Mouse (Mus musculus): ENCODE measurements around the gene Cdc37l1. TPM values are rescaled to one million over a fixed set of nuclear protein-coding genes. Genes with fewer than 3 reads are reported as not detected.
A peak's percentile ranks its signal among the peaks of the same experiment; 100 is the strongest.

The Cdc37l1 gene
- polyA plus RNA-seq (2015; fragmentation: Nextera tagmentation; extraction: Ambion mirVana), result 41.2 and 45.0 TPM in 2 replicates

- Histone ChIP-seq H3K27ac (ENCODE audit: low read depth, low read length) (peak within 1 kb of the TSS; percentile 88), H3K4me2 (ENCODE audit: low read length) (peak within 1 kb of the TSS; percentile 79), H3K4me3 (ENCODE audit: low read length) (peak within 1 kb of the TSS; percentile 86), H3K4me1 (ENCODE audit: control insufficient read depth, insufficient read depth, low read depth, low read length) (peaks cover 12% of the 10 kb centered on the region), H3K9ac (ENCODE audit: low read depth, low read length) (peak within 1 kb of the TSS; percentile 95), H3K9me3 (ENCODE audit: control insufficient read depth, low read length) (no peaks in the 10 kb centered on the region), H3K27me3 (replicated peaks; ENCODE audit: control insufficient read depth, insufficient read depth, low read length) (no peaks in the 10 kb centered on the region), H3K36me3 (ENCODE audit: control insufficient read depth, insufficient read depth, low read length) (peaks cover 3% of the 10 kb centered on the region; the same call in 1 of the 2 replicates)
- WGBS, result 0% methylated on average over 37 of the region's 37 CpGs
- peak; percentile 96 for ATAC-seq
These were observed at the start of gene Cdc37l1 for GRCm38 (mm10) chr19:28990194-28990589. TSS of gene Cdc37l1 (plus strand) at chr19:28990352.

- H3K4me1 ChIP-seq (ENCODE audit: control insufficient read depth, insufficient read depth, low read depth, low read length), result no peaks in the 10 kb centered on the region
- H3K36me3 ChIP-seq (ENCODE audit: control insufficient read depth, insufficient read depth, low read length), result no peaks in the 10 kb centered on the region
- H3K9ac ChIP-seq (ENCODE audit: low read depth, low read length), result no peak overlapping the region
- H3K9me3 ChIP-seq (ENCODE audit: control insufficient read depth, low read length), result no peaks in the 10 kb centered on the region
- no peak overlapping the region for H3K4me3 ChIP-seq (ENCODE audit: low read length)
- no peak overlapping the region for H3K27ac ChIP-seq (ENCODE audit: low read depth, low read length)
- H3K27me3 ChIP-seq (replicated peaks; ENCODE audit: control insufficient read depth, insufficient read depth, low read length), result no peaks in the 10 kb centered on the region
- WGBS, result 74% methylated on average over 4 of the region's 4 CpGs
- ATAC-seq, result no peak
- H3K4me2 ChIP-seq (ENCODE audit: low read length), result no peak overlapping the region
These were observed 48.9 kb upstream of the Cdc37l1 start for GRCm38 (mm10) chr19:28941271-28941670.

- no peaks in the 10 kb centered on the region for H3K36me3 ChIP-seq (ENCODE audit: control insufficient read depth, insufficient read depth, low read length)
- no peak overlapping the region for H3K4me3 ChIP-seq (ENCODE audit: low read length)
- no peaks in the 10 kb centered on the region; the same call in 1 of the 2 replicates for H3K9me3 ChIP-seq (ENCODE audit: control insufficient read depth, low read length)
- no peak overlapping the region for H3K27ac ChIP-seq (ENCODE audit: low read depth, low read length)
- no peaks in the 10 kb centered on the region for H3K4me1 ChIP-seq (ENCODE audit: control insufficient read depth, insufficient read depth, low read depth, low read length)
- no peaks in the 10 kb centered on the region for H3K27me3 ChIP-seq (replicated peaks; ENCODE audit: control insufficient read depth, insufficient read depth, low read length)
- H3K4me2 ChIP-seq (ENCODE audit: low read length), result no peak overlapping the region
- no peak for ATAC-seq
- 59% methylated on average over 4 of the region's 4 CpGs for WGBS
- H3K9ac ChIP-seq (ENCODE audit: low read depth, low read length), result no peak overlapping the region
These were observed 43.4 kb upstream of the Cdc37l1 start for GRCm38 (mm10) chr19:28946782-28947181.

- Histone ChIP-seq H3K4me3 (ENCODE audit: low read length) (no peak overlapping the region), H3K27ac (ENCODE audit: low read depth, low read length) (no peak overlapping the region), H3K9ac (ENCODE audit: low read depth, low read length) (no peak overlapping the region), H3K36me3 (ENCODE audit: control insufficient read depth, insufficient read depth, low read length) (no peaks in the 10 kb centered on the region), H3K9me3 (ENCODE audit: control insufficient read depth, low read length) (no peaks in the 10 kb centered on the region; the same call in 1 of the 2 replicates), H3K4me1 (ENCODE audit: control insufficient read depth, insufficient read depth, low read depth, low read length) (no peaks in the 10 kb centered on the region), H3K27me3 (replicated peaks; ENCODE audit: control insufficient read depth, insufficient read depth, low read length) (no peaks in the 10 kb centered on the region), H3K4me2 (ENCODE audit: low read length) (no peak overlapping the region)
- ATAC-seq, result no peak
- WGBS, result 50% methylated on average over 2 of the region's 2 CpGs
These were observed 42.8 kb upstream of the Cdc37l1 start for GRCm38 (mm10) chr19:28947311-28947710.

GRCm38 (mm10) chr19:28951251-28951650 is 38.9 kb upstream of the Cdc37l1 start:
- Histone ChIP-seq H3K27ac (ENCODE audit: low read depth, low read length) (no peak overlapping the region), H3K4me3 (ENCODE audit: low read length) (no peak overlapping the region), H3K27me3 (replicated peaks; ENCODE audit: control insufficient read depth, insufficient read depth, low read length) (no peaks in the 10 kb centered on the region), H3K9me3 (ENCODE audit: control insufficient read depth, low read length) (no peaks in the 10 kb centered on the region; the same call in 1 of the 2 replicates), H3K4me2 (ENCODE audit: low read length) (no peak overlapping the region), H3K36me3 (ENCODE audit: control insufficient read depth, insufficient read depth, low read length) (no peaks in the 10 kb centered on the region), H3K4me1 (ENCODE audit: control insufficient read depth, insufficient read depth, low read depth, low read length) (no peaks in the 10 kb centered on the region), H3K9ac (ENCODE audit: low read depth, low read length) (no peak overlapping the region)
- no peak for ATAC-seq
- 66% methylated on average over 5 of the region's 5 CpGs for WGBS

- Histone ChIP-seq H3K9ac (ENCODE audit: low read depth, low read length) (peak overlapping the region; percentile 95; the same call in 1 of the 2 replicates), H3K27ac (ENCODE audit: low read depth, low read length) (no peak overlapping the region), H3K36me3 (ENCODE audit: control insufficient read depth, insufficient read depth, low read length) (no peaks in the 10 kb centered on the region), H3K9me3 (ENCODE audit: control insufficient read depth, low read length) (no peaks in the 10 kb centered on the region), H3K4me1 (ENCODE audit: control insufficient read depth, insufficient read depth, low read depth, low read length) (peaks cover 9% of the 10 kb centered on the region), H3K27me3 (replicated peaks; ENCODE audit: control insufficient read depth, insufficient read depth, low read length) (no peaks in the 10 kb centered on the region), H3K4me3 (ENCODE audit: low read length) (peak overlapping the region; percentile 87; the same call in 1 of the 2 replicates), H3K4me2 (ENCODE audit: low read length) (peak overlapping the region; percentile 93)
- 33% methylated on average over 3 of the region's 3 CpGs for WGBS
- no peak for ATAC-seq
These were observed 27.0 kb upstream of the Cdc37l1 start for GRCm38 (mm10) chr19:28963113-28963512.

- peak; percentile 24; the same call in 1 of the 2 replicates for ATAC-seq
- Histone ChIP-seq H3K27ac (ENCODE audit: low read depth, low read length) (0 out of 2 replicates have a peak overlapping the region, but pooled peaks have one; percentile 19), H3K9ac (ENCODE audit: low read depth, low read length) (peak overlapping the region; percentile 95), H3K4me2 (ENCODE audit: low read length) (peak overlapping the region; percentile 93), H3K4me1 (ENCODE audit: control insufficient read depth, insufficient read depth, low read depth, low read length) (peaks cover 9% of the 10 kb centered on the region), H3K36me3 (ENCODE audit: control insufficient read depth, insufficient read depth, low read length) (no peaks in the 10 kb centered on the region), H3K27me3 (replicated peaks; ENCODE audit: control insufficient read depth, insufficient read depth, low read length) (no peaks in the 10 kb centered on the region), H3K4me3 (ENCODE audit: low read length) (peak overlapping the region; percentile 87), H3K9me3 (ENCODE audit: control insufficient read depth, low read length) (no peaks in the 10 kb centered on the region)
- WGBS, result 1% methylated on average over 4 of the region's 4 CpGs
These were observed 26.7 kb upstream of the Cdc37l1 start for GRCm38 (mm10) chr19:28963513-28963841.

- H3K9ac ChIP-seq (ENCODE audit: low read depth, low read length), result peak within 1 kb of the TSS; percentile 95
- under 1% methylated on average over 53 of the region's 73 CpGs for WGBS
- peak within 1 kb of the TSS; percentile 87 for H3K27ac ChIP-seq (ENCODE audit: low read depth, low read length)
- peak within 1 kb of the TSS; percentile 93 for H3K4me2 ChIP-seq (ENCODE audit: low read length)
- peaks cover 9% of the 10 kb centered on the region for H3K4me1 ChIP-seq (ENCODE audit: control insufficient read depth, insufficient read depth, low read depth, low read length)
- no peaks in the 10 kb centered on the region for H3K27me3 ChIP-seq (replicated peaks; ENCODE audit: control insufficient read depth, insufficient read depth, low read length)
- ATAC-seq, result peak; percentile 94
- peak within 1 kb of the TSS; percentile 87 for H3K4me3 ChIP-seq (ENCODE audit: low read length)
- no peaks in the 10 kb centered on the region for H3K9me3 ChIP-seq (ENCODE audit: control insufficient read depth, low read length)
- no peaks in the 10 kb centered on the region for H3K36me3 ChIP-seq (ENCODE audit: control insufficient read depth, insufficient read depth, low read length)
These were observed 26.2 kb upstream of the Cdc37l1 start, which contains the start of gene Plpp6 for GRCm38 (mm10) chr19:28963842-28964551. TSS of gene Plpp6 (plus strand) at chr19:28963953.

- H3K27ac ChIP-seq (ENCODE audit: low read depth, low read length), result peak overlapping the region; percentile 87
- H3K9me3 ChIP-seq (ENCODE audit: control insufficient read depth, low read length), result no peaks in the 10 kb centered on the region
- peak; percentile 60 for ATAC-seq
- no peaks in the 10 kb centered on the region for H3K36me3 ChIP-seq (ENCODE audit: control insufficient read depth, insufficient read depth, low read length)
- peaks cover 9% of the 10 kb centered on the region for H3K4me1 ChIP-seq (ENCODE audit: control insufficient read depth, insufficient read depth, low read depth, low read length)
- 5% methylated on average over 16 of the region's 16 CpGs for WGBS
- H3K9ac ChIP-seq (ENCODE audit: low read depth, low read length), result peak overlapping the region; percentile 95
- H3K4me2 ChIP-seq (ENCODE audit: low read length), result peak overlapping the region; percentile 93
- H3K27me3 ChIP-seq (replicated peaks; ENCODE audit: control insufficient read depth, insufficient read depth, low read length), result no peaks in the 10 kb centered on the region
- peak overlapping the region; percentile 87 for H3K4me3 ChIP-seq (ENCODE audit: low read length)
These were observed 25.6 kb upstream of the Cdc37l1 start for GRCm38 (mm10) chr19:28964552-28964903.

Measured in hindbrain, embryonic 16.5 days (tissue).